Mouse (Mus musculus) G1E (cell line): ENCODE measurements at regions not wholly inside any gene's neighbourhood (a gene's known extent, or its start where the extent isn't known, plus 50 kb on each side); places are given as distances from the start of the nearest gene placed in this dataset.

Source experiments
- CTCF ChIP-seq: IDR thresholded peaks from 2 replicates; pipeline ENCODE4 v1.5.1; 2012; ENCODE audit warnings: low read depth, low read length, inconsistent platforms, mixed read lengths
- TAL1 ChIP-seq: conservative IDR thresholded peaks from 2 replicates; pipeline ENCODE4 v1.6.1; 2012; ENCODE audit warnings: low read depth, low read length, inconsistent platforms, mixed read lengths

- TF ChIP-seq CTCF (no peak), TAL1 (no peak)
Measured at GRCm38 (mm10) chr12:10480781-10481180, 90.2 kb downstream of the Rdh14 start.
